Mouse (Mus musculus) hindbrain, embryonic 16.5 days (tissue): ENCODE data around the gene Slc35f1. TPM values are rescaled to one million over a fixed set of nuclear protein-coding genes. Genes with fewer than 3 reads are reported as not detected.

Source experiments
- ATAC-seq: fragments of 200-750 bp; cut with Nextera tagmentation; 2 replicates; pipeline ENCODE4 v1.8.0; 2017; ENCODE audit warnings: moderate TSS enrichment, moderate library complexity
- H3K27ac ChIP-seq: fragments of 300-500 bp; sonication (generic); 2 replicates; pipeline ENCODE4 v1.5.1; 2014; ENCODE audit warnings: low read depth, mild to moderate bottlenecking, control low read depth, low read length, moderate library complexity
- H3K27me3 ChIP-seq: fragments of 300-500 bp; sonication (generic); replicated peaks from 2 replicates; pipeline ENCODE4 v1.6.1; 2014; ENCODE audit warnings: low read length; ENCODE audit not compliant: control insufficient read depth, insufficient read depth
- H3K36me3 ChIP-seq: fragments of 300-500 bp; sonication (generic); 2 replicates; pipeline ENCODE4 v1.6.1; 2014; ENCODE audit warnings: mild to moderate bottlenecking, low read length, moderate library complexity, mixed read lengths; ENCODE audit not compliant: control insufficient read depth, insufficient read depth
- H3K4me1 ChIP-seq: fragments of 300-500 bp; sonication (generic); 2 replicates; pipeline ENCODE4 v1.6.1; 2014; ENCODE audit warnings: low read depth, low read length; ENCODE audit not compliant: control insufficient read depth, insufficient read depth
- H3K4me2 ChIP-seq: fragments of 300-500 bp; sonication (generic); 2 replicates; pipeline ENCODE4 v1.6.1; 2014; ENCODE audit warnings: mild to moderate bottlenecking, low read length, control low read depth, moderate library complexity
- H3K4me3 ChIP-seq: fragments of 300-500 bp; sonication (generic); 2 replicates; pipeline ENCODE4 v1.5.1; 2014; ENCODE audit warnings: mild to moderate bottlenecking, low read length, control low read depth, moderate library complexity
- H3K9ac ChIP-seq: fragments of 300-500 bp; sonication (generic); 2 replicates; pipeline ENCODE4 v1.6.1; 2014; ENCODE audit warnings: low read depth, mild to moderate bottlenecking, control low read depth, low read length, moderate library complexity
- H3K9me3 ChIP-seq: fragments of 300-500 bp; sonication (generic); 2 replicates; pipeline ENCODE4 v1.6.1; 2014; ENCODE audit warnings: mild to moderate bottlenecking, low read length, moderate library complexity; ENCODE audit not compliant: control insufficient read depth
- whole genome bisulfite sequencing: fragments of 180-500 bp; shearing (Covaris S2); extraction: QIAGEN DNeasy Blood & Tissue Kit; methylation state at CpG from one replicate; pipeline ENCODE4 v1.1.7; 2014; 5-methylcytosine and 5-hydroxymethylcytosine counted together
- polyA plus RNA-seq: library from polyadenylated mRNA; unstranded; fragments of >200 nt; fragmentation: Nextera tagmentation; extraction: Ambion mirVana; gene quantifications from 2 replicates; pipeline ENCODE4 v1.2.1, GENCODE M21; 2015

The Slc35f1 gene
- polyA plus RNA-seq, 1 experiment from 2014 or later = 36.2 TPM

DNA sequence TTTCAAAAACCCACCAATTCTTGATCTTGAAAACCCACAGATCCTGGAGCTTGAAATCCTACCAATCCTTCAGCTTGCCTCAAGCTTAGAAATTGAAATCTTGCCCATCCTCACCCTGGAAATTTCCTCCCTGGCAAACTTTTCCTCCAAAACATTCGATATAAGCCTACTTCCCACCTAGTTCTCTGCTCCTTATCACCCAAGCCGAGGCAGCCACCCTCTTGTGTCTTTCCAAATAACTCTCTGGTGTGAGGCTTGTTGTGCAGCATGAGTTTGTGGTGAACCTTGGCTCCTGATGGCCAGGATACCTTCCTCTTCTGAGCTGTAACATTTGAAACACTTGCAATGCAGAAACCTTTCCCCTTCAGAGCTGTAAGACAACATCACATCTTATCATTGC lies 132.6 kb downstream of the Slc35f1 start:
- no peaks in the 10 kb centered on the region for H3K36me3 ChIP-seq
- 96% methylated on average over 2 of the region's 2 CpGs for WGBS
- H3K27ac ChIP-seq = no peak overlapping the region
- H3K4me3 ChIP-seq = no peak overlapping the region
- no peaks in the 10 kb centered on the region for H3K27me3 ChIP-seq
- no peaks in the 10 kb centered on the region for H3K4me1 ChIP-seq
- no peaks in the 10 kb centered on the region; the same call in 1 of the 2 replicates for H3K9me3 ChIP-seq
- no peak overlapping the region for H3K4me2 ChIP-seq
- H3K9ac ChIP-seq = no peak overlapping the region
- no peak for ATAC-seq

DNA sequence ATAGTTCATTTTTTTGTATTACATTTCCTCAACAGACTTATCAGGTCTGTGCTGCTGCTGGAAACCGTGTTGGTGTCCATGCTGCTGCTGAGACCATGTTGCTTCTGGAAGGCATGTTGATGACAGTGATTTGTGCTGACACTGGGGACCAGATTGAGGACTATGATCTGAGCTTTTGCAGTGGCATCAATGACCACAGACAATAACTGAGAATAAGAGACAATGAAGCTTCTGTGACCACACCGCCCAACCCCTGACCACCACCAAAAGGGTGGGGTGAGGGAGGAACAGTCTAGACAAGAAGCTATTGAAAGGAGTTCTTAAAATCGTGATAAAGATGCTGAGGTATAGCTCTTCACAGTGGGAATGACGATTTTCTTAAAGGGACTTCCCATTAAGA lies 135.4 kb downstream of the Slc35f1 start:
- Histone ChIP-seq H3K4me2 (no peak overlapping the region), H3K9me3 (no peaks in the 10 kb centered on the region; the same call in 1 of the 2 replicates), H3K36me3 (no peaks in the 10 kb centered on the region), H3K4me3 (no peak overlapping the region), H3K9ac (no peak overlapping the region), H3K27ac (no peak overlapping the region), H3K4me1 (no peaks in the 10 kb centered on the region), H3K27me3 (no peaks in the 10 kb centered on the region)
- 92% methylated on average over 4 of the region's 4 CpGs for WGBS
- no peak for ATAC-seq

GRCm38 (mm10) chr10:52840819-52841218 lies 150.5 kb downstream of the Slc35f1 start:
- Histone ChIP-seq H3K9ac (no peak overlapping the region), H3K4me1 (no peaks in the 10 kb centered on the region), H3K4me3 (no peak overlapping the region), H3K36me3 (no peaks in the 10 kb centered on the region), H3K27me3 (no peaks in the 10 kb centered on the region), H3K27ac (no peak overlapping the region), H3K9me3 (no peaks in the 10 kb centered on the region), H3K4me2 (no peak overlapping the region)
- WGBS = 26% methylated on average over 2 of the region's 2 CpGs
- peak; percentile 77; the same call in 1 of the 2 replicates for ATAC-seq

- Histone ChIP-seq H3K36me3 (no peaks in the 10 kb centered on the region), H3K27me3 (no peaks in the 10 kb centered on the region), H3K27ac (no peak overlapping the region), H3K4me2 (no peak overlapping the region), H3K9me3 (no peaks in the 10 kb centered on the region), H3K9ac (no peak overlapping the region), H3K4me1 (no peaks in the 10 kb centered on the region), H3K4me3 (no peak overlapping the region)
- no peak for ATAC-seq
These were observed 161.7 kb downstream of the Slc35f1 start for GRCm38 (mm10) chr10:52851994-52852393.

DNA sequence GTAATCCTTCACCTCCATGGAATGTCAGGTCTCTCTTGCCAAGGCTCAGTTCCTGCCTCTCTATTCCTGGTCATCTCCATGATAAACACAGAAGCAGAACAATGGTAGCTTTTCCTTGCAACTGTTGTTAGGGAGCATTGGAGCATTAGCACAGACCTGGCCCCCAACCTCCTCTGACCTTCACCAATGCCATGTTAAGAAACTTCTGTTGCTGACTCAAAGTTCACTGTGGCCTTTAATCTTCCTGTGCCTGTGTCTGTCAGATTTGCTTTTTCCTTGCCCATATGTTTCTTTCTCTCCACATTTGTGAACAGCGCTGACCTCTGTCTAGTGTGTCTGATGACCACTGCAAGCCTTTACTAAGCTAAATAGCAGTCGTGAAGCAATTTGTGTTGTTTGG lies 170.5 kb downstream of the Slc35f1 start:
- H3K4me2 ChIP-seq = no peak overlapping the region
- ATAC-seq = no peak
- H3K4me1 ChIP-seq = no peaks in the 10 kb centered on the region
- H3K27me3 ChIP-seq = no peaks in the 10 kb centered on the region
- 68% methylated on average over 2 of the region's 2 CpGs for WGBS
- no peaks in the 10 kb centered on the region for H3K9me3 ChIP-seq
- H3K4me3 ChIP-seq = no peak overlapping the region
- no peaks in the 10 kb centered on the region for H3K36me3 ChIP-seq
- H3K9ac ChIP-seq = no peak overlapping the region
- H3K27ac ChIP-seq = no peak overlapping the region

DNA sequence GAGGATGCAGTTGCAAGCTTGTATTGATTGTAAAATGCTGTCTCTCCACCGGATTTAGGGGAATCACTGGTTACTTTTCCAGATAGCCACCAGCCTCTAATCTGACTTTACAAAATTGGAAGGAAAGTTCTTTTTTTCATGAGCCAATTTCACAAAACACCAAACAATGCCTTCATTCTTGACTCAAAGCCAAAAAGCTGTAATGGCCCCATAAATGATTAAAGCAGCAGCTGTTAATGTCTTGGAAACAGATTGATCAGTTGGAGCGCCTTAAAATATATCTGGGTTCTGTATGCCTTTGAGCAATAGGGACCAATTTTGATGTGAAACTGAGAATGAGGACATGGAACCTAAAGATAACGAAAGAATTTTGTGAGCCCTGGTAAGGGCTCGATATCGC lies 174.6 kb downstream of the Slc35f1 start:
- no peaks in the 10 kb centered on the region for H3K4me1 ChIP-seq
- no peak overlapping the region for H3K9ac ChIP-seq
- no peak overlapping the region for H3K4me3 ChIP-seq
- no peak for ATAC-seq
- WGBS = 70% methylated on average over 5 of the region's 5 CpGs
- no peaks in the 10 kb centered on the region for H3K27me3 ChIP-seq
- no peak overlapping the region for H3K4me2 ChIP-seq
- no peaks in the 10 kb centered on the region for H3K36me3 ChIP-seq
- H3K9me3 ChIP-seq = no peaks in the 10 kb centered on the region
- no peak overlapping the region for H3K27ac ChIP-seq

GRCm38 (mm10) chr10:52871110-52871509 lies 180.8 kb downstream of the Slc35f1 start:
- Histone ChIP-seq H3K4me1 (no peaks in the 10 kb centered on the region), H3K4me2 (no peak overlapping the region), H3K4me3 (no peak overlapping the region), H3K9ac (no peak overlapping the region), H3K9me3 (no peaks in the 10 kb centered on the region), H3K36me3 (no peaks in the 10 kb centered on the region), H3K27ac (no peak overlapping the region), H3K27me3 (no peaks in the 10 kb centered on the region)
- no peak for ATAC-seq

- H3K4me1 ChIP-seq = peaks cover 2% of the 10 kb centered on the region; the same call in 1 of the 2 replicates
- H3K36me3 ChIP-seq = no peaks in the 10 kb centered on the region
- 65% methylated on average over 9 of the region's 9 CpGs for WGBS
- no peak overlapping the region for H3K9ac ChIP-seq
- H3K9me3 ChIP-seq = no peaks in the 10 kb centered on the region
- H3K4me2 ChIP-seq = no peak overlapping the region
- no peaks in the 10 kb centered on the region for H3K27me3 ChIP-seq
- H3K4me3 ChIP-seq = no peak overlapping the region
- H3K27ac ChIP-seq = no peak overlapping the region
- no peak for ATAC-seq
These were observed 183.8 kb downstream of the Slc35f1 start for GRCm38 (mm10) chr10:52874133-52874532.

GRCm38 (mm10) chr10:52874712-52875111 lies 184.4 kb downstream of the Slc35f1 start:
- Histone ChIP-seq H3K27me3 (no peaks in the 10 kb centered on the region), H3K36me3 (no peaks in the 10 kb centered on the region), H3K4me1 (peaks cover 2% of the 10 kb centered on the region; the same call in 1 of the 2 replicates), H3K9ac (no peak overlapping the region), H3K4me2 (no peak overlapping the region), H3K4me3 (no peak overlapping the region), H3K27ac (no peak overlapping the region), H3K9me3 (no peaks in the 10 kb centered on the region)
- ATAC-seq = no peak
